Mouse (Mus musculus) frontal cortex, postnatal 25 days (tissue): Measurements from ENCODE around the gene Stat1.
A peak's percentile ranks its signal among the peaks of the same experiment; 100 is the strongest.

Experiments used
- DNase-seq, 2 experiments: peaks; one replicate each; pipeline ENCODE4 v3.0.0; 2022; ENCODE audit warnings: low spot score in 2 of 2

The Stat1 gene

DNA sequence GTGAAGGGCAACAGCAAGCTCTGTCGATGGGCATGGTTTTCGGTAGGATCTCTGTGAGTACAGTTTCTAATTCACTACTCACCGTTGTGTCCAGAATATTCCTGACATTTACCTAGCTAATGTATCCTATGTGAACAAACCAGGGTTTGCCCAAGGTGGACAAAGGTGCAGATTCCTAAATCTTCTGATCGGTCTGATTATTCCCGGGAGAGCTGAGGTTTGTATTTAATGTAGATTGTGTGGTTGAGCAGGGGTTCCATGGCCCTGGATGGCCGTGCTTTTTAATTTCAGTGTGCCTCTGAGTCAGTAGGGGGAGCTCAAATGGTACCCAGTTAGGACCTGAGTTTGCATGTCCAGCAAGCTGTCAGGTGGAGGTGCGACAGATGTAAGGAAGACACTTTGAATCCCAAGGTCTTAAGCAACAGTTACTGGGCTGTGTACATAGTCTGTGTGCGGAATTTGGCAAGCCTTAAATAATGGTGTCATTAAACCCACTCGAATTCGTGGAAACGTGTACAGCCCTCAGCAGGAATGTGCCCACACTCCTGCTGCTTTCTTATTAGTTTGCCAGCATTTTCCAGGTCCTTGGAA lies 12.6 kb downstream of the Stat1 start:
- DNase-seq = no peak

DNA sequence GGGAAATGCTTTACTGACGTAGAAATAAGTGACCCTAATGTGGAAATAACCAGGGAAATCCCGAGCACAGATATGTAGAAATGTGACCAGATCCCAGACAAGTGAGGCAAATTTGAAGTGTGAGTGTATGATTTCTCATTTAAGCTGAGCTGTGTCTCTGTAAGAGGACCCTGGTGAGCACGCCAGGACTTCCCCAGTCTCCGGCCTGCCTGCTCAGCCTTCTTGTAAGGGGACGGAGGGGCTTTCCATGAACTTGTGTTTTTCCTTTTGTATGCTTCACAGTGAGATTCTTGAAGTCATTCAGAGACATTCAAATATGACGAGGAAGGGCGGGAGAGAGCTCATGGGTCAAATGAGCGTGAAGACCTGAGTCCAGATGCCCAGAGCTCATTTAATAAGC lies 14.0 kb downstream of the Stat1 start:
- no peak for DNase-seq

DNA sequence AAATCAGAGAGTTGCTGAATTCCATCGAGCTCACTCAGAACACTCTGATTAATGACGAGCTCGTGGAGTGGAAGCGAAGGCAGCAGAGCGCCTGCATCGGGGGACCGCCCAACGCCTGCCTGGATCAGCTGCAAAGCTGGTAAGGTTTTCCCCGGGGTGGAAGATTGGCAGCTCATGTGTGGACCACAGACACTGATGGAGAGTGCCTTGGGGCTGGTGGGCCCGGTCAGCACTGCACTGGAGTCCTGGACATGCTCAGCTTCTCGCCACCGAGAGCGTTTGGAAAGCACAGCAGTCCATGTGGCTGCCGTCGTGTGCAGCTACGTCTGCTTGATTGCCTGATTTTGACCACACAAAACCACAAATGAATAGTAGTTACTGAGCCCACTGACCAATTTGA lies 18.1 kb downstream of the Stat1 start:
- no peak for DNase-seq

DNA sequence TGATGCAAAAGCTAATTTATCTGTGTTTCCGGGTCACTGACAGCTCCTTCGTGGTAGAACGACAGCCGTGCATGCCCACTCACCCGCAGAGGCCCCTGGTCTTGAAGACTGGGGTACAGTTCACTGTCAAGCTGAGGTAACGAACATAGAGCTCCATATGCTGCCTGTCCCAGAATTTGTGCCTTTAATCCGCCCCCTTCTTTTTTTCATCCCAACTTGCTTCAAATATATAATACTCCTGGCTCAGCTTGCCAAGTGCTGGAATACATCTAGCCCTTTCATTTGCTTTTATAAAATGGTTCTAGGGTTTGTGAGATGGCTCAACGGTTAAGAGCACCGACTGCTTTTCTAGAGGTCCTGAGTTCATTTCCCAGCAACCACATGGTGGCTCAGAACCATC lies 21.3 kb downstream of the Stat1 start:
- no peak for DNase-seq

DNA sequence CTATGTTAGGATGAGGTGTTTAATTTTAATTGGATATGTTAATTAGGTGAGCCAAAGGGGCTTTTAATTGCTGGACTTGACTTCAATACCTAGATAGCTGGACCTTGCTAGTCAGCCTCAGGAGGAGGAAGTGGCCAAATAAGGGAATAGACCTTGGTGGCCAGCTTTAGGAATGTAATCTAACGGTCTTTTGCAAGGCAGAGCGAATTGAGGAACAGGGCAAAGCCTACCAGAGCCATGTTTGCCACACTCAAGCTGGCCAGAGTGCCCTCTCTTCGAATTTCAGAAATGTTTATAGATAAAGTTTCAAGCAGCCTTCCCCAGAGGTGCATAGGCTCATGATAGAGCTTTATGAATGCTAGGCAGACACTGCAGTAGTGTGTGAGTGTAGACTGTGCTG lies 22.2 kb downstream of the Stat1 start:
- DNase-seq = no peak

DNA sequence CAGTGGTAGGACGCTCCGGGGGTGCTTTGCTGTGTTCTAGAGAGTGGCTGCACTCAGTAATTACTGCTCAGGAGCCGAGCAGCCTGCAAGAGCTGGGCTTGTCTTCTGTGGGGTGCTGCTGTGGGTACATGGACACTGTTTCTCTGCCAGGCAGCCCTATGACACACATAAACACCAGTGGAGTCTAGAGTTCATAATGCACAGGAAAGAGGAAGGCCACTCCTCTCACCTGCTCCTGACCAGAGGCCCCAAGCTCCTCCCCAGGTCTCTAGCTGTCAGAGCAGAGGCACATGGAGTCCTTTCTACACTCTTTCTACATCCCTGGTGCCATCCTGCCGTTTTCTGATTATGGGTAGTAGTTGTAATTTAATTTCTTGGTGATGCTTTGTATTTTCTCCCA lies 22.9 kb downstream of the Stat1 start:
- DNase-seq = no peak

DNA sequence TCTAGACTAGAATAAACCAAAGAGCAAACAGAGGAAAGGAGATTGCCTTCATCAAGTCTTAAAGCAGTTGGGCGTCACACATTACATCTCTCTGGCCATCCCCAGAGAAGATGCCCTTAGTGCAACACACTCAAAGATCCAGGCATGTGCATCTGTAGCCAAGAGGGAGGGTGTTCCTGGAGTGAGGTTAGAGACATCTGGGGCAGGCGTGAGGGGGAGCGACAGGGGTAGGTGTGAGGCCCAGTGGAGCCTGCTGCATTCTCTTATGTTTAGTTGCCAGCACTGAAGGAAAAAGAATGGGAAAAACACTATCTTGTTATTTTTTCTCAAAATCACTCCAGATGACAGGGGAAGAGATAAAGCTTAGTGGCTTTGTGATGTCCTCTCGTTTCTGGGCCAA lies 24.0 kb downstream of the Stat1 start:
- no peak for DNase-seq

DNA sequence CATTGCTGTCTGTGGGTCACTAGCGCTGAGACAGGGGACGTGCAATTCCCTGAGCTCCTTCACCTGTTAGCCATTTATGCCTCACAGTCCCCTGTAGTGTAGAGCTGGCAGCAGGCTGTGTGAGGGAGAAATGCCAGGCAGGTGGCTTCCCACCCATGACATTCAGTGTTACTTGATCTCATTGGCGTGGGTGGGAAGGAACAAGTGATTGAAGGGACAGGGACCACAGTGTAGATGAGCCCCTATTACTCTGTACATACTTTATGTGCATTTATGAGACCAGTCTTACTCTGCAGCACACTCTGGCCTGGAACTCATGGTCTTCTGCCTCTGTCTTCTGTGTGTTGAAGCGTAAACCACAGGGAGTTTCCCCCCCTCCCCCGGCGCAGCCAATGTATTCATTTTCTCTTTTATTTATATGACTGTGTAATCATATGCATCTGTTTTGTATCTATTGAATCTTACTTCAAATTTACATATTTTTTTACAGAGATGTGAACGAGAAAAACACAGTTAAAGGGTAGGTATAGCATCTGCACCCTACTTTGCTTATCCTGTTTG lies 24.4 kb downstream of the Stat1 start:
- DNase-seq = no peak

DNA sequence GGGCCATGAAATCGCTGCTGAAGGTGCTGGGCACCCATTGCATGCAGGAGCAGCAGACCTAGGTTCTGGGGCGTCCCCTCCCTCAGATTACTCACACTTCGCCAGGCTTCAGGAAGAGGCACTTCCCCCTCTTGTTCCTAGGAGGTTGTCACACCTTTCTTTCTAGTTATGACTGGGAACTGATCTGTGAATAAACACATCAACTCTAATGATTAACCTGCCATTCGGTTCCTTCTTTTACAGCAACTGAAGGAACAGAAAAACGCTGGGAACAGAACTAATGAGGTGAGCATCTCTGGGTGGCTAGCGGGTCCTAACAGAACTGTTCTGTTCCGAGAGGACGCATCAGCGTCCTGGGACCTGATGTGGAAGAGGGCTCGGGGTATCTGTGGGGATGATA lies 25.7 kb downstream of the Stat1 start:
- no peak for DNase-seq

DNA sequence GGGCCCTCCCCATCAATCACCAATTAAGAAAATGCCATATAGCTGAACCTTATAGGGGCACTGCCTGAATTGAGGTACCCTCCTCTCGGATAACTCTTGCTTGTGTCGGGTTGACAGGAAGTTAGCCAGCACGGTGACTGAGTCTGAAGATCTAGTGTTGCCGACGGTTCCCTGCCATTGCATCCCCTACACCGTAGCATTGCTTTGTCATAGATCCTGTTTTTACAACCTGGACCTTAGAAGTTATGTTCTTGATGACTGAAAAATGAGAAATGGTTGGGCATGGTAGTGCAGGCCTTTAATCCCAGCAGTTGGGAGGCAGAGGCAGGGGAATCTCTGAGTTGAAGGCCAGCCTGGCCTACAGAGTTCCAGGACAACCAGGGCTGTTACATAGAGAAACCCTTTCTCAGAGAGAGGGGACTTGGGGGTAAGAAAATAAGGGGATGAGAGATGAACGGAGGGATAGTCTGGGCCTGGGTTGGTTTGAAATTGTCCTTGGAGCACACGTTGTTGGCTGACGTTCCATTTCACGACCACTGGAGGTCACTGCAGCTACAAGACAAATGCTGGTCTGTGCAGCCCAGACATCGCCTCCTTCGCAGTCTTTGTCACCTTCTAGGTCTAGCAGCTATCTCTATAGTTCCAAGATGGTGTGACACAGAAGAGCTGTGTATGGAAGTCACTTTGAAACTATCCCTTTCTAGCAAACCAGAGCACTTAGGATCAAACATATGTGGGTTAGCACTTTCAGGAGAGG lies 27.2 kb downstream of the Stat1 start:
- DNase-seq = peak in 1 of 2 experiments; percentile 44

DNA sequence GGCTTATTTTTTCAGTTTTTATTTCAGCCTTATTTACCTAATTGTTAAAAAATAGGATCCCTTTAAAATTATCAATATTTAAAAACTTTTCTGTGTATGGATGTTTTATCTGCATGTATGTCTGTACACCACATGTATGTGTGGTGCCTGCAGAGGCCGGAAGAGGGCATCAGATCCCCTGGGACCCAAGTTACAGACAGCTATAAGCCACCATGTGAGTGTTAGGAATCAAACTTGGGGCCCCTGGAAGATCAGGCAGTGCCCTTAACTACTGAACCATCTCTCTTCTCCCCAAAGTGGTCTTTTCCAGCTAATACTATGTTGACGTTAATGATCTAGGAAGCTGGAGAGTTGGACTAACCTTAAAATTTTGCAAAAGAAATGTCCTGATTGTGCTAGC lies 28.2 kb downstream of the Stat1 start:
- DNase-seq = no peak

DNA sequence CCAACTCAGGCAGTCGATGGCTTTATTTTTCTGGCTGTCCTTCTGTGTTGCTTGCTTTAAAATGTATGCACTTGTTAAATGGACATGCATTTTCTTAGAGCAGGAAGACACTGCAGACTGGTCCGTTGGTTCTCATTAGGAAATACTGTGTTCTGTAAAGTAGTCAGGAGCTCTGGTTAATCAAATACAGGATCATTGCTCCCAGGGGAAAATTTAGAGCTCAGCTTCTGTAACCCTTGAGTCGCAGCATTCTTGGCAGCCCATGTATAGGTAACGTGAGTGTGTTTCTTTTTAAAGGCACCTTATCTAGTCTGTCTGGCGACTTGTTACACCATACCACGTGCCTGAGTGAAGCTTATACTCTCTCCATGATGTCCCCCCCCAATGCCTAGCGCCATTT lies 28.9 kb downstream of the Stat1 start:
- DNase-seq = no peak

DNA sequence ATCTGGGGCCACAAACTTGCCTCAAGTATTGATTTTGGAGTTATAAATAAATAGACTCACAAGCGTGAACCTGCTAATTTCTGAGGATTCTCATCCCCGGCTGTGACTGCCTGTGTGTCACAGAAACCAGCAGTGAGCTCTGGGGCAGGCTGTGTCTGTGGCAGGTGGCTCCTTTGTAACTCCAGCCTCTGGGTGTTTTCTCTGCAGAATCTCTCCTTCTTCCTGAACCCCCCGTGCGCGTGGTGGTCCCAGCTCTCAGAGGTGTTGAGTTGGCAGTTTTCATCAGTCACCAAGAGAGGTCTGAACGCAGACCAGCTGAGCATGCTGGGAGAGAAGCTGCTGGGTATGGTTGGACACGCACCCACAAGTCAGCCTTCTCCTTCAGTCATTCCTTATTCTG lies 29.5 kb downstream of the Stat1 start:
- no peak for DNase-seq

DNA sequence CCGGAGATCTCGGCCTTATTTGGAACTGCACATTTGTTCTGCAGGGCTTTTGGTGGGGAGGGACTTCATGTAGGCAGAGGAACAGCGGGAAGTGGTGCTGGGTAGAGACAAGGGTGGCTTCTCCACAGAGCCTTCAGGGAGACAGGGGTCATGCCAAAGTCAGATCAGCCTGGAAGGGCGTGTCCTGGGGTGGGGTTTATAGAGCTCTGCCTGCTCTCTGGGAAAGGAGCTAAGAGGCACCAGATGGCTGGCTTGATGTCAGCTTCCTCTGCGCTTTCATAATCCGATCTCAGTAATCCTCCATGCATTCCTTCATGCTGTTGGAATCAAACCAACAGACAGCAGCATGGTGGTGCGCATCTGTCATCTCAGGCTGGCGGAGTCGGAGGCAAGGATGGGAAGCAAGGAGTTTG lies 30.7 kb downstream of the Stat1 start:
- DNase-seq = no peak

DNA sequence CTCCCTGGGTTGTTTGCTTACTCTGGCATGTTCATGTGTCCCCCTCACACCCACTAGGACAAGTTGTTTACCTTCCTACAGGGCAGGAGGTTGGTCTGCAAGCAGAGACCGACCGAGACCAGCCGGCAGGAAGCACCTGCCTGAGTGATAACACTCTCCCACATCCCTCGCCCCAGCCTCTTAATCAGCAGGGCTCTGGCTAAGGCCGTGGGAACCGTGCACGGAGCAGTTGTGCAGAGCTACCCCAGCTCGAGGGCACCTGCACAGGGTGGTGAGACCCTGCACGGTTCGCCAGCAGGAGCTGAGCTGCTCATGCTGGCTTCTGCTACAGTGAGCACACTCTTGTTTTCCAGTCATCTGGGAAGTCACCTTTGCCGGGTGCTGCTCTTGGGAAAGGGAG lies 31.4 kb downstream of the Stat1 start:
- no peak for DNase-seq

DNA sequence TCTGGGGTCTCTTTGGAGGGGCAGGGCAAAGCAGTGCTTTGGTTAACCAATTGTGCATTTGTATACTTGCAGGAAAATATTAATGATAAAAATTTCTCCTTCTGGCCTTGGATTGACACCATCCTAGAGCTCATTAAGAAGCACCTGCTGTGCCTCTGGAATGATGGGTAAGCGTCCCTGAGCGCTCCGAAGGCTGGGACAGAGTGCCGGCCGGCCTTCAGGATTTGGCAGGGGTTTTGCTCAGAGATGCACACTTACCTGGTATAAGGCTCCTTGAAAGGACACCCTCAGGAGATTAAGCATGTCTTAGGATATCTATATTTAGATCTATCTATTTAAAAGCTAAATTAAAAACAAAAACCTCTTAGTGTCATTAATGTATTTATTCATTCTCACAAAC lies 31.9 kb downstream of the Stat1 start:
- no peak for DNase-seq

DNA sequence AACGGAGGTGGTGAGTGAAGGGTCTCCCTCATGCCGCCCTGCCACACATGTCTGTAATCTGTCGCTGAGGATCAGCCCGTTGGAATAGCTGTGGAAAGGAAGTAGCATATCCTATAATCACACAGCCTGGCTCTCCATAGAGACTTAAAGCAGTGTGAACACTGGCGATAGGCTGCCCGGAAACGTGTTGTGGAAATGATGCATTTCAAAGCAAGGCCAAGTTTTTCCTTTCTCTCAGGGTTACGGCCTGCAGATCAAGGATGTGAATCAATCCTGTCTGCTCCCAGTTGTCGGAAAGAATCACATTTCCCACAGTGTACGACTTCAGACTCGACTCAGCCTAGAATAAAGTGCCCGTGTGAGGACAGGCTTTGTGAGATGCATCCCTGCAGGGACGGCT lies 33.1 kb downstream of the Stat1 start:
- DNase-seq = no peak

DNA sequence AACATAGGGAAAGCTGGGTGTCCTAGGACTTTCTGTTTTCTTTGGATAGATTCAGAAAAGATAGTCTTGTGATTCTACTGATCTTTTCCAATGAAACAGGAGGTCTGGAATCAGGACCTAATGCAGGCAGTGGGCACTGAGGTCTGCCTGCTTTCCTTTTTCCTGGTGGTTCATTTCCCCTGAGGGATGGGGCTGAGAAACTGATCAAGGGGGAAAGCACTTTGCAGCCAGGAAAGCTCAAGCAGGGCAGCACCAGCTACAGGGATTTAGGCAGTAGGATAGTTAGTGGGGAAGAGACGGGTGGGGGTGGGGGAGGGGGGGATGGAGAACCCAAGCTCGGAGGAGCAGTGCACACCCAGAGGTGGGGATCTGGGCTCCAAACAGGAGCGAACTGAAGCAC lies 33.7 kb downstream of the Stat1 start:
- DNase-seq = no peak

DNA sequence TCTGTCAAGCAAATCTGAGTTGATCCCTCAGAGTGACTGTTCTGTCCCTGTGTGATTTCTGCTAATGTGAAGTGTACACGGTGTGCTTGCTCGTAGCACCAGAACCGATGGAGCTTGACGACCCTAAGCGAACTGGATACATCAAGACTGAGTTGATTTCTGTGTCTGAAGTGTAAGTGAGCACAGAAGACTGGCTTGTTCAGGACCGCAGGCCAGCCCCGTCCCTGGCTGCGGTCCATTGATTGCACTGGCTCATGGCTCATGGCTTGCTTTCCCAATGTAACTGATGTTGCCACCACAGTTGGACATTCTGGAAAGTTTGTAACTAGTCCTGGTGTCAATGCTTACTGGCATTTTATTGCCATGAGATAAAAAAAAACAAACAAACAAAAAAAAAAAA lies 35.6 kb downstream of the Stat1 start:
- DNase-seq = no peak

DNA sequence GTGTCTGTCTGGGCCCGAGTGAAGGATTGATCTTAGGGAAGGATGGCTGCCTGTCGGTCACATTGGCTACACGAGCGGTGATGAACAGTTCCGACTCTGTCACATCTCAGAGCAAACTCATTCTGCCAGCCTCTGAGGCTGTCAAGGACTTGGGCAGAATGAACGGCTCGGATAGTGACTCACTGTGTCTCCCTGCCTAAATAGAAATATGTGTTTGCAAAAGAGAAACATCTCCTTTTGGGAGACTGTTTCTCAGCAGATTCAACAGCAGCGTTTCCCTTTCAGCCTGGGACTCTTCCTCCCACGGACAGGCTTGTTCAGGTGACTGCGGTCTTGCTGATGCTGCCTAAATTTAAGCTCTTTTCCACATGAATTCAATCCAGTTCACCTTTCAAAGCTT lies 37.1 kb downstream of the Stat1 start:
- DNase-seq = no peak

DNA sequence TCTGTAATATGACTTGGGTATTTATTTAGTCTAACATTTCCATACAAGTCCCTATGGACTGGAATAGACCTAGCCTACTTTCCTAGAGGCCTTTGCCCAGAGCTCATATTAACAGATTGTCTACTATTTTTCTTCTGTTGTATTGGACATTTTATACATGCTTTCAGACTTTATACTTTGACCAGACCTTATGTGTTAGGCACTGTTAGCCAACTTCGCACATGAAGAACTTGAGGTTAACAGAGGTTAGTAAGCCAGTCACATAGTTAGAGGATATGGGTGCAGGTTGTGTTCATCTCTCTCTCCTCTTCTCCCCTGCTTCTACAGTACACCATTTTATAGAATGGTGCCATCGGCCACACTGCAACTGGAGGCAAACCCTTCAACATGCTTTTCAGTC lies 38.8 kb downstream of the Stat1 start:
- DNase-seq = no peak

DNA sequence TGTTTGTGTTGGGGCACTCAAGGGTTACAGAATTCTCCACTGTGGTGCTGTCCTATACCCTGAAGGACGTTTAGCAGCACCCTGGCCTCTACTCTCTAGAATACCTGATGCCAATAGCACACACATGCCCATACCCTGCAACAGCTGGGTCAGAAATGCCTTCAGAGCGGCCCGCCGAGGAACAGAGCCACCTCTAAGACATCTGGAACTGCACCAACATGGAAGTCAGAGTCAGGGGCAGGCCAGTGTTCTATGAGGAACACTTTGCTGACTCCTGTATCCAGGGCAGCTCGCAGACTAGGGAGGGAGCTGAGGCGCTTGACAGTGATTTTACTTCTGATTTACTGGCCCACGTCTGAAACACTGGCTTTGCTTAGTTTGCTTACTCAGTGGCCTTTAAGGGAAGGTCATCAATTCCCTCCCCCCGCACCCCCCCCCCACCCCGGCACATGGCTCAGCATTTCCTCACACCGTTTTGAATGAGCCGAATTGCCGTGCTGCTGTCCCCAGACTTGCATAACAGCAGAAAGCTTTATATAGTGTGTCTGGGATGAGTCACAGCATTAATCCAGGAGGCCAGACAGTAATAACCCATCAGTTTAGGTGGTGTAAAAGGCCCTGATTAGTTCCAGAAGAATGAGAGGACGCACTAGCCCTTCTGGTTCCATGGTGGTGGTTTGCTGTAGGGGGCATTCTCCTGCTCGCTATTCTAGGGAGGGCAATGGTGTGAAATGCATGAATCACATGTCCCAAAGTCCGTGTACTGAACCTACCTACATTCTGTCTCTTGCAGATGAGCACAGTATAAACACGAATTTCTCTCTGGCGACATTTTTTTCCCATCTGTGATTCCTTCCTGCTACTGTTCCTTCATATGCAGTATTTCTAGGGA lies 39.5 kb downstream of the Stat1 start:
- peak in 1 of 2 experiments; percentile 2 for DNase-seq

DNA sequence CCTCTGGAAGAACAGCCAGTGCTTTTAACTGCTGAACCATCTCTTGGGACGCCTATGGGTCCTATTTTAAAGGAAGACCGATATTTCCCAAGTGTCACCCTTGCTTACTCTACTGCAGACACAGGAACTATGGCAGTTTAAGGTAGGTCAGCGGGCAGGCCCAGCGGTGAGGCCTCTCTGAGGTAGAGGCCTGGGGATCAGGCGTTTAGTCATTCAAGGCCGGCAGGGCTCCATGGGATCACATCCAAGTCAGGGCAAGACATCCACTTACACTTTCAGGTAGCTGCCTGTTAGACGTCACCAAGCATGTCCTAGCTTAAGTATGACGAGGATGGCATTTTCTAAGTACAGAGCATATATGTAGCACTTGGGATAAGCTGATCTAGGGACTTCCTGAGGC lies 41.9 kb downstream of the Stat1 start:
- DNase-seq = peak in 1 of 2 experiments; percentile 2
